Mouse (Mus musculus) hindbrain, embryonic 10.5 days (tissue): ENCODE measurements around the gene Zbtb38. TPM values are rescaled to one million over a fixed set of nuclear protein-coding genes. Genes with fewer than 3 reads are reported as not detected.

Experiments used
- DNase-seq: peaks from one replicate; pipeline ENCODE4 v3.0.0-alpha.2; 2017; ENCODE audit warnings: low spot score
- H3K27ac ChIP-seq: fragments of 300-500 bp; sonication (generic); 2 replicates; pipeline ENCODE4 v1.5.1; 2016; ENCODE audit warnings: mild to moderate bottlenecking, moderate library complexity
- H3K27me3 ChIP-seq: fragments of 300-500 bp; sonication (generic); 2 replicates; pipeline ENCODE4 v1.6.1; 2016; ENCODE audit warnings: mild to moderate bottlenecking; ENCODE audit not compliant: poor library complexity, insufficient read depth, severe bottlenecking
- H3K36me3 ChIP-seq: fragments of 300-500 bp; sonication (generic); 2 replicates; pipeline ENCODE4 v1.6.1; 2016; ENCODE audit warnings: mild to moderate bottlenecking, moderate library complexity
- H3K4me1 ChIP-seq: fragments of 300-500 bp; sonication (generic); replicated peaks from 2 replicates; pipeline ENCODE4 v1.6.1; 2016; ENCODE audit warnings: mild to moderate bottlenecking
- H3K4me3 ChIP-seq: fragments of 300-500 bp; sonication (generic); 2 replicates; pipeline ENCODE4 v1.5.1; 2016; ENCODE audit warnings: mild to moderate bottlenecking, moderate library complexity
- H3K9me3 ChIP-seq: fragments of 300-500 bp; sonication (generic); 2 replicates; pipeline ENCODE4 v1.6.1; 2016; ENCODE audit warnings: mild to moderate bottlenecking, moderate library complexity
- WGBS: fragments of 180-500 bp; shearing (Covaris S2); methylation state at CpG from one replicate; pipeline ENCODE4 v1.1.7; 2016; 5-methylcytosine and 5-hydroxymethylcytosine counted together
- polyA plus RNA-seq: library from polyadenylated mRNA; unstranded; fragments of >200 nt; fragmentation: Nextera tagmentation; extraction: Ambion mirVana; gene quantifications from 2 replicates; pipeline ENCODE4 v1.2.1, GENCODE M21; 2016

Zbtb38 gene
- polyA plus RNA-seq, 1 experiment from 2014 or later, result 7.8 TPM

DNA sequence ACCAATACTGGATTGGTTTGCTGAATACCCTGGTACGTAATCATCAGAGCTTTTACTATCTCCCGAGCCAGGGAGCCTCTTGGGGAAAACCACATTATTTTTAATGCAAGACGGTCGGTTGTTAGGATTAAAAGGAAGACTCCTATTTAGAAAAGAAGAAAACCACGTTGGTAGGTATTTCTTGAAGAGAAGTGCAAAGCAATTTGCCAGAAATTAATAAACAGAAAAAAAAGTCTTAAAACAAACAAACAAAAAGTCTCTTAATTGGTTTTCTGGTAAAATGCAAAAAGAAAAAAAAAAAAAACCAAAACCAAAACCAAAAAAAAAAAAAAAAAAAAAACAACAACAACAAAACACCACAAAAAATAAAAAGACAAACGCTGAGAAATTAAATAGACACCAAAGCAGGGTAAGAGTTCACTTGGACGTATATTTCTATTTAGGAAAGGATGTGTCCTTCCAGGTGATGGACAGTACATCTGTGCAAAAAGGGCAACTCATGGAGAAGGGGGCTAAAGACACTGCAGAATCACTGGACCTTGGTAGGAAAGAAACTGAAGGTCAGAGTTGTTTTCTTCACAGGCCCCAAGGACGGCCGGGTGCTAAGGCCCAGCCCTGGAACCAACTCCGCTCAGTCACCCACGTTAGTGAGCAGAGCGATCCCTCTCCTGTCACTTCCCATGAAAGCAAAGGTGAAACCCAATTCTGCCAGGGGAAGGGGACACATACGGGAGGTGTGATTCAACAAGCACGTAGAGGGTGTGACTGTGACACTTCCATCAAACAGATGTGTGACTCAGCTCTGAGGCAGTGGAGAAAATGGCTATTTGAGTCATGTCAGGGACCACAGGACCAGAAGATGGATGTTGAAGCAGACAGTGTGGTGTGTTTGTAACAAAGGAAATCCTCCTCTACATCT is 38.9 kb downstream of the Zbtb38 start:
- H3K9me3 ChIP-seq, result no peaks in the 10 kb centered on the region
- no peak overlapping the region for H3K4me3 ChIP-seq
- peak overlapping the region; percentile 66 for H3K27ac ChIP-seq
- 78% methylated on average over 14 of the region's 14 CpGs for WGBS
- no peak for DNase-seq
- H3K4me1 ChIP-seq, result peaks cover 12% of the 10 kb centered on the region
- H3K36me3 ChIP-seq, result no peaks in the 10 kb centered on the region
- no peaks in the 10 kb centered on the region for H3K27me3 ChIP-seq

- no peaks in the 10 kb centered on the region for H3K36me3 ChIP-seq
- H3K4me1 ChIP-seq, result peaks cover 11% of the 10 kb centered on the region
- no peak for DNase-seq
- H3K4me3 ChIP-seq, result no peak overlapping the region
- no peaks in the 10 kb centered on the region for H3K9me3 ChIP-seq
- 88% methylated on average over 14 of the region's 14 CpGs for WGBS
- H3K27me3 ChIP-seq, result no peaks in the 10 kb centered on the region
- no peak overlapping the region for H3K27ac ChIP-seq
These were observed 39.7 kb downstream of the Zbtb38 start for GRCm38 (mm10) chr9:96712758-96713471.

- Histone ChIP-seq H3K27me3 (no peaks in the 10 kb centered on the region), H3K4me3 (no peak overlapping the region), H3K4me1 (peaks cover 11% of the 10 kb centered on the region), H3K27ac (no peak overlapping the region), H3K9me3 (no peaks in the 10 kb centered on the region), H3K36me3 (no peaks in the 10 kb centered on the region)
- 90% methylated on average over 12 of the region's 12 CpGs for WGBS
- no peak for DNase-seq
These were observed 40.6 kb downstream of the Zbtb38 start for GRCm38 (mm10) chr9:96712045-96712444.

- no peaks in the 10 kb centered on the region for H3K27me3 ChIP-seq
- no peak overlapping the region for H3K4me3 ChIP-seq
- no peaks in the 10 kb centered on the region for H3K36me3 ChIP-seq
- DNase-seq, result no peak
- WGBS, result 93% methylated on average over 15 of the region's 15 CpGs
- H3K27ac ChIP-seq, result no peak overlapping the region
- no peaks in the 10 kb centered on the region for H3K9me3 ChIP-seq
- peaks cover 19% of the 10 kb centered on the region for H3K4me1 ChIP-seq
These were observed 42.2 kb downstream of the Zbtb38 start for GRCm38 (mm10) chr9:96710241-96710946.

DNA sequence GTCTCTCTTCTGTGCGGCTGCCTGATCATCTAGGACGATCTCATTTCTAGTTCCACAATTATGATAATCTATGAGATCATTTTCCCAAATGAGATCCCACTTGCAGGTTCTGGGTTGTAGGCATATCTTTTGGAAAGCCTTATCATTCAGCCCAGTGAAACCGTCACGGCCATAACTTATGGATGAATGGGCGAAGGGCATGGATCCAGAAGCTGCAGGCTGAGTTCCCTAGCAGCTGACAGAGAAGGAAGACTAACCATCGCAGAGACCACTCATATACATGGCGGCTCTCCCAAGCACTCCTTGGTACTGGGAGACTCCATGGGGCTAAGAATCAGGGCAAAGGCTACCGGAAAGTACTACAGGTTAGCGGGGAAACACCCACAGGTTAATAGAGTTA is 43.7 kb downstream of the Zbtb38 start:
- no peak for DNase-seq
- H3K4me1 ChIP-seq, result peaks cover 15% of the 10 kb centered on the region
- 97% methylated on average over 9 of the region's 9 CpGs for WGBS
- H3K36me3 ChIP-seq, result no peaks in the 10 kb centered on the region
- H3K27ac ChIP-seq, result no peak overlapping the region
- H3K27me3 ChIP-seq, result no peaks in the 10 kb centered on the region
- no peaks in the 10 kb centered on the region for H3K9me3 ChIP-seq
- no peak overlapping the region for H3K4me3 ChIP-seq

DNA sequence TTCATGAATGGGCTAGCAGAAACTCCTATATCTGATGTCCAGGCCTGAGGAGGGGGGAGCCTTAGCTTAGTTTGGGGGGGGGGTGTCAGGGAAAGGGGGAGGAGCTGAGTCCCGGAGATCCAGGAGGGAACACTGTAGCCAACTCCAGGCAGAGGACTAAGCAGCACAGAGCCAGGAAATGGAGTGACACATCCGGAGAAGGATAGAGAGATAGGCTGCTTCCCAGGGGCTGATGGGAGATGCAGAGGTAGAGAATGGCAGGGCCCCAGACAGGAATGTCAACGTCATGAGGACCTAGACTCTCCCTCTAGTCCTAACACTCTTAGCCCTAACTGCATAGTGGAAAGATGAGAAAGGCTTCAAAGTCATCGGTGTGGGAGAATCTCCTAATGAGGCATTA is 44.7 kb downstream of the Zbtb38 start:
- no peaks in the 10 kb centered on the region for H3K27me3 ChIP-seq
- H3K9me3 ChIP-seq, result no peaks in the 10 kb centered on the region
- 83% methylated on average over 4 of the region's 4 CpGs for WGBS
- H3K36me3 ChIP-seq, result no peaks in the 10 kb centered on the region
- no peak overlapping the region for H3K4me3 ChIP-seq
- peaks cover 13% of the 10 kb centered on the region for H3K4me1 ChIP-seq
- DNase-seq, result no peak
- H3K27ac ChIP-seq, result no peak overlapping the region

- H3K27ac ChIP-seq, result peak overlapping the region; percentile 71
- H3K9me3 ChIP-seq, result no peaks in the 10 kb centered on the region
- no peaks in the 10 kb centered on the region for H3K36me3 ChIP-seq
- 59% methylated on average over 11 of the region's 11 CpGs for WGBS
- DNase-seq, result peak; percentile 65
- H3K4me3 ChIP-seq, result no peak overlapping the region
- H3K4me1 ChIP-seq, result peaks cover 13% of the 10 kb centered on the region
- H3K27me3 ChIP-seq, result no peaks in the 10 kb centered on the region
These were observed 46.9 kb downstream of the Zbtb38 start for GRCm38 (mm10) chr9:96705576-96706285.

DNA sequence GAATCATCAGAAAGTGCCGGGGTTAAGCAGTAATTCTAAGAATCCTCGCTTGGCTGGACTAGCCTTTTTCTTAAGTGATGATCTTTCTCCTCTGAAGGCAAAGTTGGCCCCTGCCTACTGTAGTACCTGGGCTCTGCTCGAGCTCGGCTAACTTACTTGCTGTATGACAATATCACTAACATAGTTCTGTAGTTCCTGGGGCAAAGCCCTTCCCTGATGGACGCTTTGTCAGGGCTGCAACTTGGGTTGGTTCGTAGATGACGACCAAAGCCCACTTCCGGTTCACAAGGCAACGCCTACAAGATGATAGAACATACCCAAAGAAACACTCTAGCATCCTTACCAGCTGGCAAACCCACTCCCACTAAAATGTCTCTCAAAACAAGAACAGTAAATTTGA is 47.7 kb downstream of the Zbtb38 start:
- Histone ChIP-seq H3K27me3 (no peaks in the 10 kb centered on the region), H3K36me3 (peaks cover under 1% of the 10 kb centered on the region), H3K4me3 (no peak overlapping the region), H3K9me3 (no peaks in the 10 kb centered on the region), H3K27ac (peak overlapping the region; percentile 71; the same call in 1 of the 2 replicates), H3K4me1 (peaks cover 13% of the 10 kb centered on the region)
- no peak for DNase-seq
- 91% methylated on average over 9 of the region's 9 CpGs for WGBS

GRCm38 (mm10) chr9:96701891-96702290 is 50.7 kb downstream of the Zbtb38 start:
- Histone ChIP-seq H3K4me1 (peaks cover 13% of the 10 kb centered on the region), H3K36me3 (peaks cover 14% of the 10 kb centered on the region), H3K9me3 (peaks cover 5% of the 10 kb centered on the region), H3K27ac (0 out of 2 replicates have a peak overlapping the region, but pooled peaks have one; percentile 40), H3K27me3 (no peaks in the 10 kb centered on the region), H3K4me3 (no peak overlapping the region)
- WGBS, result 92% methylated on average over 10 of the region's 10 CpGs
- DNase-seq, result no peak

DNA sequence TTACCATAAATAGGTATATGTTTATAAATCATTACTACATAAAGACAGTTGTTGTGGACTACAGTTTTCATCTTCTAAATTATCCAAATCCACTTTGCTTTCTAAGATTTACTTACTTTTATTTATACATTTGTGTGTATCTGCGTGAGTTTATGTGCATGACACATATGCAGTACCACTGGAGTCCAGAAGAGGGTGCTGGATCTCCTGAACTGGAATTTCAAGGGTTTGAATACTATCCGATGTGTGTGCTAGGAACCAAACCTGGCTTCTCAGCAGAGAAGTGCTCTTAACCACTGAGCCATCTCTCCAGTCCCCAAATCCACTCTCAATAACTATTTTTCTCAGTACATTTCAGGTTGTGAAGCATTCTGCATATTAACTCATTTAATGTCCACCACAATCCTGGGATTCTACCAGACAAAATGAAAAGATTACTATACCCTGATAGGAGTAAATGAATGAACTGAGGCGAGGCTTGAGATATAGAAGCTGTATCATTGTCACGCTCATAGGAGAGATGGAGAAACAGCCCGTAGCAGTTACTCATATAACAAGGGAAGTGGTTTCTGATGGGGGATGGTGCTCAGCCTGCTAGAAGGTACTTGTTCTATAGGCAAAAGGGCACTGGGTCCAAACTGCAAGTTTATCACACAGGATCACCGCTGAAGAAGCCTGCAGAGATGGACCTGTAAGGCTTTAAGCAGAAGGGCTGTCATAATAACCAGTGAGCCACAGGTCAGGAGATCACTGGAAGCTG is 53.2 kb downstream of the Zbtb38 start:
- no peak for DNase-seq
- WGBS, result 97% methylated on average over 6 of the region's 6 CpGs
- peaks cover 5% of the 10 kb centered on the region for H3K9me3 ChIP-seq
- H3K4me3 ChIP-seq, result no peak overlapping the region
- H3K27me3 ChIP-seq, result no peaks in the 10 kb centered on the region
- peaks cover 14% of the 10 kb centered on the region for H3K36me3 ChIP-seq
- H3K27ac ChIP-seq, result no peak overlapping the region
- no peaks in the 10 kb centered on the region for H3K4me1 ChIP-seq

DNA sequence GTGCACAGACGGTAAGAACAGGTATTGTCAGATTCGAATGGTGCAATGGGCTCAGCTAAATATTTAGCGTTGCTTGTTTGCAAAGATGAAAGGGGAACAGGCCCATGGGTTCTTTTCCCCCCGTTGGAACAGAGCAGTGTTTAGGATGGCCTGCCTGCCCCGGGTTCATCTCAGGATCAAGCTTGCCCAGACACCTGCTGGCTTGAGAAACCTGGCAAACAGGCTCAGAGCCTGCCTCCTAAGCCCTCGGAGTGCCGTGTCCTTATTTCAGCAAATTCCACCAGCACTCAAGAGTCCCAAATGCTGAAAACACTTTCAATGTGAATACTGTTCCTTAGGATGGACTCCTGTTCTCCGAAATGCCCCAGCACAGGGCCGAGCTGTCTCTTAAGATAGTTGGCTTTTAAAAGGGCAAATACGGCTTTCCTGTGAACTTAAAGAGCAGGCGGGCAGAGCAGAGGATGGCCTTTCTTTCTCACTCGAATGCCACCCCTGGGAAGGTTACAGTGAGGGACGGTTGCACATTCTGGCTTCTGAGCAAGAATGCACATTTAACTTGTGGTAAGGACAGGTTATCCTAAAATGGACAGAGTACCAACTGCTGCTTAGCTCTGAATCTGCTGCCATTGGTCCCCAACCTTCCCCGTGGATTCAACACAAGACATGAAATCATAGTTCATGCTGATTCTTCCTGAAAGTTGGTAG is 55.7 kb downstream of the Zbtb38 start:
- H3K4me3 ChIP-seq, result no peak overlapping the region
- DNase-seq, result no peak
- no peaks in the 10 kb centered on the region for H3K27me3 ChIP-seq
- H3K27ac ChIP-seq, result no peak overlapping the region
- H3K4me1 ChIP-seq, result no peaks in the 10 kb centered on the region
- peaks cover 5% of the 10 kb centered on the region for H3K9me3 ChIP-seq
- 89% methylated on average over 14 of the region's 14 CpGs for WGBS
- H3K36me3 ChIP-seq, result peaks cover 14% of the 10 kb centered on the region
